Mouse (Mus musculus) gastrocnemius, postnatal 10 days (tissue): Measurements from ENCODE around the gene Pdgfb. TPM values are rescaled to one million over a fixed set of nuclear protein-coding genes. Genes with fewer than 3 reads are reported as not detected.

Experiments
- DNase-seq: peaks from one replicate; pipeline ENCODE4 v3.0.0; 2021; ENCODE audit warnings: mixed read lengths
- total RNA-seq, 2 experiments: library from RNA; stranded (reverse); gene quantifications; 2 replicates each; pipeline ENCODE4 v1.2.3; 2021

The Pdgfb gene
- total RNA-seq, 2 experiments from 2014 or later, result 40.8 to 59.3 TPM

GRCm38 (mm10) chr15:80009421-80010181 lies 5.2 kb downstream of the Pdgfb start:
- DNase-seq, result no peak

- no peak for DNase-seq
Observed at GRCm38 (mm10) chr15:80008461-80008860, 6.3 kb downstream of the Pdgfb start.

DNA sequence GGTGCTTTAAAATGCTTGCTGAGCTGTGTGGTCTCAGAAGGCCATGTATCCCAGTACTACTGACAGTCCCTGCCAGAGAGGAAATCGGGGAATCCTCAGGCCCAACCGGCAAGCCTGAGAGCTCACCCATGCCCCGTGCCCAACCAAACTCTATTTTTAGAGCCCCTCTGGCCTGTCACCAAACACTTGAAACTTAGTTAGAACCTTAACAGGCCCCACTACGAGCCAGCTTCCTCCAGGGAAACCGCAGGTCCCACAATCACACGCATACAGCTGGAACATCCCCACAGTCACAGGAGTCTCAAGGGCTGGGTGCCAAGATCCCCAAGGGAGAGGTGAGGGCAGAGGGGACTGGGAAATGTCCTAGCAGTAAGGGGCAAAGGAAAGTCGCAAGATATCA lies 8.6 kb downstream of the Pdgfb start:
- DNase-seq, result peak; percentile 37

GRCm38 (mm10) chr15:80005436-80005835 lies 9.3 kb downstream of the Pdgfb start:
- DNase-seq, result no peak

DNA sequence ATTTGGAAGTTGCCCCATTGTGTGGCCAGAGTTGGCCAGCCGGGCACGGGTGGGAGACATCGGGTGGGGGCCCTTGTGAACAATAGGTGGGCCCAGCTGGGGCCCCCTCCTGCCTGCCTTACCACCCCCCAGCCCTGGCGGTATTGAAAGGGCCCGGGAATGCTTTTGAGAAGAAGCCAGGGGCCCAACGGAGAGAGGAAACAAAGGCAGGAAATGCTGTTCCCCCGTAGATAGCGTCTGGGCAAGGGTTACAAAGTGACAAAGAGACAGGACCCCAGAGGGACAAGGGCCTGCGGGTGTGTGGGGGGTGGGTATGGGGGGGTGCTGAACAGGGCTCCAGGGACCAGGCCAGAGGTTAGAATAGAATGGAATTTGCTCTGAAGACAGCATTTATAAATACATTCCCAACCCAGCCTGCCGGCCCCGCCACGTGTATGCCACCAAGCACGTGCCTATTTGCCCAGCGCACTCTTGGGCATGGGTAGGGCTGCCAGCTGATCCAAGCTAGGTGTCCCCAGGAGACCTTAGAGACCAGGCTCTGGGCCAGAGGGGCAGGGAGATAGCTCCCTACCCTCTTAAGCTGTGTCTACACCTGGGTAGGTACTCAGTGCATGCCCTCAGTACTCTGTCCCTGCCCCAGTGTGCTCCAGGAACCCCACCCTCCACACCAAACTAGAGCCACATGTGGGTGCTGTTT lies 10.0 kb downstream of the Pdgfb start:
- DNase-seq, result no peak

DNA sequence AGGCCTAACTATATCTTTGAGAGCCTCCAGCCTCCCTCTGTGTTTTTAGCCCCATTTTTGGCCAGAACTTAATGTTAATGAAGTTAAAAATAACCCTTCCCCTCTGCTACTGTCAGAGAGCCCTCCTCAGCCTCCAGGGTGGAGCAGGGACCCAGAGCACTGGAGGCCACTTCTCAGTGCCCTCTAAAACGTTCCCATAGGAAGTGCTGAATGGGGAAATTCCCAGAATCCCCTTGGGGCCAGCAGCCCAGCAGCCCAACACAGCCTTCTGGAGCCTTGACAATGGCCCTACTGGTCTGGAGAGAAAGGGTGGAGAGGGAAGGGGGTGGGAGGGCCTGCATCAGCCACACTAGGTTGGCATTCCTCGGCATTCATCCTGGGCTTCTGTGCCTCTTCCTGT lies 11.2 kb downstream of the Pdgfb start:
- DNase-seq, result no peak

- DNase-seq, result no peak
Observed at GRCm38 (mm10) chr15:80001601-80002000, 13.2 kb downstream of the Pdgfb start.

GRCm38 (mm10) chr15:80000694-80001093 lies 14.1 kb downstream of the Pdgfb start:
- no peak for DNase-seq

GRCm38 (mm10) chr15:79997988-79998387 lies 16.8 kb downstream of the Pdgfb start:
- DNase-seq, result no peak

GRCm38 (mm10) chr15:79996781-79997180 lies 18.0 kb downstream of the Pdgfb start:
- DNase-seq, result no peak

DNA sequence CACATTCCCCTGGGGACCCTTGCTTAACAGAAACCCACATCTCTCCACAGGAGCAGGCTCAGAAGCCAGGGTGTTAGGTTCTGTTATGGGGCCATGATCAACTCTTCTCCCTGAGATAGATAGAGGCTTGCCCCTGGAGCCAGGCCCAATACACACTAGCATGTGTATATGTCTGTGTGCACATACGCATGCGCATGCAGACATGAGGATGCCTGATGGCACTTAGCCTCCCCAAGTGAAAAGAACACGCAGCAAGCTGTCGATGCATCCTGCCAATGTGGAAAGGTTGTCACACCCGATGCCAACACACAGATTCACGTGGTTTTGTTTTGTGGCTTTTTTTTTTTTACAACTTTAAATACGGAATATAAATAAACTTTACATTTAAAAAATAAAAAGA lies 19.2 kb downstream of the Pdgfb start:
- no peak for DNase-seq

- DNase-seq, result no peak
Observed at GRCm38 (mm10) chr15:79994566-79994965, 20.2 kb downstream of the Pdgfb start.

DNA sequence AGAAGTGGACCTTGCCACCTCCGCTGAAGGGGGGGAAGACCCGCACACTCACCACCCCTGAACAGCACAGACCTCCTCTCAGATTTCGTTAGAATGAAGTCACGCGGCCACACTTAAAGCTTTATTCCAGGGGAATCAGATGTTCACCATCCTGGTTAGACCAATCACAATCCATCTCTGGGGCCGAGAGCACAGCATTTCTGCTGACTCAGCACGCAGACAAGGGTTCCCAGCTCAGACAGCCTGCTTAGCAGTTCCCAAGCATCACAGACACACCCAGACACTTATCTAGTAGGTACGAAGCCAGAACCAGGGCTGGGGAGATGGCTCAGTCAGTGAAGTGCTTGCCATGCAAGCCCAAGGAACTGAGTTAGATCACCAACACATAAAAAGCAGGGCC lies 28.6 kb downstream of the Pdgfb start:
- no peak for DNase-seq

GRCm38 (mm10) chr15:79985471-79985870 lies 29.3 kb downstream of the Pdgfb start:
- no peak for DNase-seq

GRCm38 (mm10) chr15:79984152-79984551 lies 30.6 kb downstream of the Pdgfb start:
- peak; percentile 44 for DNase-seq

DNA sequence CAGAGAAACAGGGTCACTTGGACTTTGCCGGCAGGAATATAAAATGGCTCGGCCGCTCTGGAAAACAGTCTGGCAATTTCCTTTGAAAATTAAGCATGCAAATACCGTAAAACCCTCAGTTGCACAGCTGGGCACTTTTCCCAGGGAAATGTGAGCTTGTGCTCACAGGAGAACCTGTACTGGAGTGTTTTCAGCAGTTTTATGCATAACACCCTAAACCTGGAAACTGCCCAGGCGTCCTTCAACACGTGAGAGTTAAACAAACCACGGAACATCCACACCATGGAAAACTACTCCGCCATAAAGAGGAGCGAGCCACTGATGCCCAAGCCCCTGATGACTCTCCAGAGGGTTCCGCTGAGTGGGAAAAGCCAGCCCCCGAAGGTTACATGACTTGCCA lies 34.1 kb downstream of the Pdgfb start:
- no peak for DNase-seq

GRCm38 (mm10) chr15:79972186-79972585 lies 42.6 kb downstream of the Pdgfb start:
- DNase-seq, result no peak

DNA sequence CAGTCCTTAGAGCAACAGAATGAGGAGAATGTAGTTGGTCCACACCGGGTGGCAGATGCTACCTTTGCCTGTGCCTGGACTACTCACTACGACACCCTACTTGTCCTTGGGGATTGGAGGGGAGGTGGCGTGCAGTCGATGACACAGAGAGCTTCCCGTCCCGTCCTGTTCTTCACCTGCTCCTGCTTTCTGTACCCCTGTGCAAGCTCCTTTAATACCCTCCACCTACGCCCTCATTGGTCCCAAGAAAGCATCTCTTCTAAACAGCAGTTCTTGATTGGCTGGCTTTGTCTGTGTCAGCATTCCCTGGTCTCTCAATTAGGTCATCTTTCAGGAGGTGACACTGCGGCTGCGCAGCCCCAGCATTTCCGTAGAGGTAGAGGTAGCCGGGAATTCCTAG lies 43.8 kb downstream of the Pdgfb start, which contains the start of gene Cbx7:
TSS of gene Cbx7 (minus strand) at position 180 of the 400 bp plus-strand sequence.
- no peak for DNase-seq

- no peak for DNase-seq
Observed at GRCm38 (mm10) chr15:79970491-79970890, 44.3 kb downstream of the Pdgfb start.

DNA sequence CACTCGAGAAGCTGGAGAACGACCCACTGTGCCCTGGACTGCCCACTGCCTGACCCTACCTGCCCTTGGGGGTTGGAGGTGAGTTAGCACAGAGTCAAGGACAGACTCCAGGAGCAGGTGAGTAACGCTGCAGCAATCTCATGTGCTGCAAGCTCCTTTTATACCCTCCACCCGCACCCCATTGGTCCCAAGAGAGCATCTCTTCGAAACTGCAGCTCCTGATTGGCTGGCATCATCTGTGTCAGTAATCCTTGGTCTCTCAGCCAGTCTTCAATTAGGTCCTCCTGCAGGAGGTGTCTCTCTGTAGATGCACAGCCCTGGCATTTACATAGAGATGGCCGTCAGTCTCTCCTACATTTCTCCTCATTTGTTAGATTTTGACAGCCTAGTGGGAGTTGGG lies 47.4 kb downstream of the Pdgfb start:
- no peak for DNase-seq

GRCm38 (mm10) chr15:79964376-79964775 lies 50.4 kb downstream of the Pdgfb start:
- DNase-seq, result no peak

- no peak for DNase-seq
Observed at GRCm38 (mm10) chr15:79962661-79963060, 52.1 kb downstream of the Pdgfb start.

GRCm38 (mm10) chr15:79961366-79961921 lies 53.3 kb downstream of the Pdgfb start:
- DNase-seq, result peak; percentile 42
